Mouse (Mus musculus): ENCODE measurements around the gene G430095P16Rik. TPM values are rescaled to one million over a fixed set of nuclear protein-coding genes. Genes with fewer than 3 reads are reported as not detected.

The G430095P16Rik gene
- polyA plus RNA-seq, 1 experiment from 2014 or later: 1.4 TPM

GRCm38 (mm10) chr8:84695140-84695539, 27.7 kb upstream of the G430095P16Rik start:
- H3K9me3 ChIP-seq (replicated peaks): no peaks in the 10 kb centered on the region
- no peak overlapping the region for H3K4me2 ChIP-seq
- peaks cover 12% of the 10 kb centered on the region for H3K4me1 ChIP-seq
- peaks cover 62% of the 10 kb centered on the region for H3K36me3 ChIP-seq
- H3K27me3 ChIP-seq (replicated peaks): no peaks in the 10 kb centered on the region
- no peak overlapping the region for H3K27ac ChIP-seq (replicated peaks)
- H3K4me3 ChIP-seq (replicated peaks): no peak overlapping the region
- no peak overlapping the region for H3K9ac ChIP-seq (replicated peaks)
- 94% methylated on average over 6 of the region's 6 CpGs for WGBS
- no peak for ATAC-seq (ENCODE audit: low FRiP score)

GRCm38 (mm10) chr8:84697166-84698130, 25.4 kb upstream of the G430095P16Rik start:
- Histone ChIP-seq H3K27ac (replicated peaks) (no peak overlapping the region), H3K9me3 (replicated peaks) (no peaks in the 10 kb centered on the region), H3K4me1 (0 out of 2 replicates have a peak, but pooled peaks cover 8% of the 10 kb centered on the region), H3K36me3 (peaks cover 47% of the 10 kb centered on the region), H3K4me3 (replicated peaks) (no peak overlapping the region), H3K9ac (replicated peaks) (no peak overlapping the region), H3K27me3 (replicated peaks) (peaks cover 13% of the 10 kb centered on the region), H3K4me2 (no peak overlapping the region)
- WGBS: 90% methylated on average over 14 of the region's 14 CpGs
- ATAC-seq (ENCODE audit: low FRiP score): no peak

- H3K9ac ChIP-seq (replicated peaks): no peak overlapping the region
- H3K36me3 ChIP-seq: peaks cover 39% of the 10 kb centered on the region
- 0 out of 2 replicates have a peak, but pooled peaks cover 8% of the 10 kb centered on the region for H3K4me1 ChIP-seq
- ATAC-seq (ENCODE audit: low FRiP score): no peak
- no peak overlapping the region for H3K4me3 ChIP-seq (replicated peaks)
- no peak overlapping the region for H3K27ac ChIP-seq (replicated peaks)
- no peaks in the 10 kb centered on the region for H3K9me3 ChIP-seq (replicated peaks)
- peaks cover 21% of the 10 kb centered on the region for H3K27me3 ChIP-seq (replicated peaks)
- H3K4me2 ChIP-seq: no peak overlapping the region
- 93% methylated on average over 5 of the region's 5 CpGs for WGBS
These were observed 24.5 kb upstream of the G430095P16Rik start for GRCm38 (mm10) chr8:84698288-84698687.

GRCm38 (mm10) chr8:84698929-84699401, 23.8 kb upstream of the G430095P16Rik start:
- Histone ChIP-seq H3K4me3 (replicated peaks) (no peak overlapping the region), H3K27me3 (replicated peaks) (peaks cover 27% of the 10 kb centered on the region), H3K9ac (replicated peaks) (no peak overlapping the region), H3K27ac (replicated peaks) (peak overlapping the region; percentile 60; the same call in 1 of the 2 replicates), H3K36me3 (peaks cover 37% of the 10 kb centered on the region), H3K9me3 (replicated peaks) (no peaks in the 10 kb centered on the region), H3K4me2 (no peak overlapping the region), H3K4me1 (peaks cover 13% of the 10 kb centered on the region)
- WGBS: 84% methylated on average over 9 of the region's 9 CpGs
- ATAC-seq (ENCODE audit: low FRiP score): no peak

- Histone ChIP-seq H3K36me3 (peaks cover 37% of the 10 kb centered on the region), H3K9ac (replicated peaks) (no peak overlapping the region), H3K4me1 (peaks cover 22% of the 10 kb centered on the region), H3K4me3 (replicated peaks) (no peak overlapping the region), H3K9me3 (replicated peaks) (no peaks in the 10 kb centered on the region), H3K27me3 (replicated peaks) (peaks cover 36% of the 10 kb centered on the region), H3K4me2 (no peak overlapping the region), H3K27ac (replicated peaks) (peak overlapping the region; percentile 60)
- WGBS: 58% methylated on average over 7 of the region's 7 CpGs
- ATAC-seq (ENCODE audit: low FRiP score): no peak
These were observed 22.9 kb upstream of the G430095P16Rik start for GRCm38 (mm10) chr8:84699861-84700322.

GRCm38 (mm10) chr8:84700526-84700925, 22.3 kb upstream of the G430095P16Rik start:
- Histone ChIP-seq H3K27ac (replicated peaks) (peak overlapping the region; percentile 45), H3K36me3 (peaks cover 33% of the 10 kb centered on the region), H3K9me3 (replicated peaks) (no peaks in the 10 kb centered on the region), H3K4me3 (replicated peaks) (no peak overlapping the region), H3K4me2 (no peak overlapping the region), H3K27me3 (replicated peaks) (peaks cover 41% of the 10 kb centered on the region), H3K4me1 (peaks cover 28% of the 10 kb centered on the region), H3K9ac (replicated peaks) (no peak overlapping the region)
- 82% methylated on average over 5 of the region's 5 CpGs for WGBS
- ATAC-seq (ENCODE audit: low FRiP score): no peak

GRCm38 (mm10) chr8:84700941-84701911, 21.6 kb upstream of the G430095P16Rik start, which contains the start of gene Lyl1:
Gene Lyl1, plus strand, starts transcription at chr8:84701457.
- Histone ChIP-seq H3K4me1 (peaks cover 32% of the 10 kb centered on the region), H3K9me3 (replicated peaks) (no peaks in the 10 kb centered on the region), H3K36me3 (peaks cover 31% of the 10 kb centered on the region), H3K27me3 (replicated peaks) (peaks cover 41% of the 10 kb centered on the region), H3K4me3 (replicated peaks) (no peak within 1 kb of the TSS; the same call in 1 of the 2 replicates), H3K9ac (replicated peaks) (no peak within 1 kb of the TSS; the same call in 1 of the 2 replicates), H3K27ac (replicated peaks) (peak within 1 kb of the TSS; percentile 45), H3K4me2 (peak within 1 kb of the TSS; percentile 19; the same call in 1 of the 2 replicates)
- ATAC-seq (ENCODE audit: low FRiP score): no peak
- WGBS: 12% methylated on average over 34 of the region's 34 CpGs

- ATAC-seq (ENCODE audit: low FRiP score): no peak
- Histone ChIP-seq H3K9ac (replicated peaks) (no peak overlapping the region), H3K9me3 (replicated peaks) (no peaks in the 10 kb centered on the region), H3K27ac (replicated peaks) (no peak overlapping the region), H3K27me3 (replicated peaks) (peaks cover 50% of the 10 kb centered on the region), H3K4me3 (replicated peaks) (no peak overlapping the region; the same call in 1 of the 2 replicates), H3K4me1 (peaks cover 45% of the 10 kb centered on the region), H3K4me2 (peak overlapping the region; percentile 19; the same call in 1 of the 2 replicates), H3K36me3 (peaks cover 21% of the 10 kb centered on the region)
- WGBS: 78% methylated on average over 9 of the region's 9 CpGs
These were observed 20.2 kb upstream of the G430095P16Rik start for GRCm38 (mm10) chr8:84702561-84702960.

- H3K4me3 ChIP-seq (replicated peaks): no peak overlapping the region
- no peak for ATAC-seq (ENCODE audit: low FRiP score)
- no peaks in the 10 kb centered on the region for H3K9me3 ChIP-seq (replicated peaks)
- peak overlapping the region; percentile 19; the same call in 1 of the 2 replicates for H3K4me2 ChIP-seq
- H3K4me1 ChIP-seq: peaks cover 49% of the 10 kb centered on the region
- no peak overlapping the region for H3K9ac ChIP-seq (replicated peaks)
- peaks cover 52% of the 10 kb centered on the region for H3K27me3 ChIP-seq (replicated peaks)
- no peak overlapping the region; the same call in 1 of the 2 replicates for H3K27ac ChIP-seq (replicated peaks)
- H3K36me3 ChIP-seq: peaks cover 18% of the 10 kb centered on the region
- WGBS: 86% methylated on average over 6 of the region's 6 CpGs
These were observed 19.8 kb upstream of the G430095P16Rik start for GRCm38 (mm10) chr8:84702963-84703465.

- 12% methylated on average over 38 of the region's 38 CpGs for WGBS
- Histone ChIP-seq H3K4me3 (replicated peaks) (no peak overlapping the region), H3K27ac (replicated peaks) (peak overlapping the region; percentile 72; the same call in 1 of the 2 replicates)
These were observed 19.1 kb upstream of the G430095P16Rik start for GRCm38 (mm10) chr8:84703466-84704249.

More at GRCm38 (mm10) chr8:84703466-84704249, 19.1 kb upstream of the G430095P16Rik start:
- Histone ChIP-seq H3K4me2 (peak overlapping the region; percentile 48), H3K4me1 (peaks cover 54% of the 10 kb centered on the region), H3K36me3 (peaks cover 12% of the 10 kb centered on the region), H3K9ac (replicated peaks) (no peak overlapping the region), H3K9me3 (replicated peaks) (no peaks in the 10 kb centered on the region), H3K27me3 (replicated peaks) (peaks cover 53% of the 10 kb centered on the region)
- no peak for ATAC-seq (ENCODE audit: low FRiP score)
